Mouse (Mus musculus) kidney, adult 2 months (tissue): Measurements from ENCODE around the gene AL731706.1.

Experiments
- CTCF ChIP-seq: fragments of 200-500 bp; conservative IDR thresholded peaks from 2 replicates; pipeline ENCODE4 v1.5.1; 2011; ENCODE audit warnings: low read depth, mild to moderate bottlenecking, control low read depth, low read length, moderate library complexity, mixed read lengths; ENCODE audit not compliant: insufficient read depth, insufficient read length
- POLR2A ChIP-seq: fragments of 200-500 bp; IDR thresholded peaks from one replicate; pipeline ENCODE4 v1.6.1; 2011; ENCODE audit warnings: low read depth, low read length, control low read depth

GRCm38 (mm10) chr2:136938249-136938648 lies 47.1 kb upstream of the AL731706.1 start:
- no peak for TF ChIP-seq CTCF
- TF ChIP-seq POLR2A = no peak
